Mouse (Mus musculus): ENCODE measurements around the gene Olfr154.
"Not testable (repeated sequence)": the region's sequence is repeated elsewhere in the genome, so short reads cannot be mapped to it uniquely, and the experiment has no call there.

The Olfr154 gene

DNA sequence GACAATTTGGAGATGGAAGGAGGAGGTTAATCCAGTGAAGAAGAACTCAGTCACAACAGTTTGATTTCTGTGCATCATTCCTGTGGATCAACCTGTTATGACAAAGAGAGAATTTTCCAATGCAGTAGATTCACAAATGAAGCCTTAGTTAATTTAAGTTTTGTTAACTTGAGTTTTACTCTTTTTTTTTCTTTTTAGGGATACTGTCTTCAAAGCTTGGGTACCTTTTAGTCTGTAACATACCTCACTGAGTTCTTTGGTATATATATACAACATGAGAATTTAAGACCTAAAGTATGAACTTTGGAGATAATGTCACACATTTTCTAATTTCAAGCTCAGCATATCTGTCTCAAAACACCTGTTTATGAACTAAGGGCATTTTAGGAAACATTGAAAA lies at the start of gene Olfr154:
Gene Olfr154 (minus strand): TSS at position 101 of the 400 bp plus-strand sequence.
- DNase-seq (ENCODE audit: low spot score in 2 of 2): not testable (repeated sequence)

DNA sequence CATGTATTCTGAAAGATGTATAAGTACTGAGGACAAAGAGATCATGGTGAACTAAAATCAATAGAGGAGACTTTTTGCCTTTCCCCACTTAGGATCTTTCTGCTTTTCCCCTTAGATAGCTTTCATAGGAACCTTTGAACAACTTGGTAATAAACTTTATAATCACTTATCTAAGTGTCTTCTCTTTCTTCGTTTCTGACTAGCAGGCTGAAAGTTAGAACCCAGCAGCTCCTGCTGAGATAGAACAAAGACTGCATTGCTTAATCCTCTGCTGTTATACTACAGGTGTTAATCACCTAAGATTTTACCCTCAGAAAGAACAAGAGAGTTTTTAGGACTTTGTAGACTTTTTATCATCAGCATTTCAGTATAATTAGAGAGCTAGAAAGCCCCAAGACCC lies 46.9 kb upstream of the Olfr154 start:
- no peak for DNase-seq (ENCODE audit: low spot score in 2 of 2)

DNA sequence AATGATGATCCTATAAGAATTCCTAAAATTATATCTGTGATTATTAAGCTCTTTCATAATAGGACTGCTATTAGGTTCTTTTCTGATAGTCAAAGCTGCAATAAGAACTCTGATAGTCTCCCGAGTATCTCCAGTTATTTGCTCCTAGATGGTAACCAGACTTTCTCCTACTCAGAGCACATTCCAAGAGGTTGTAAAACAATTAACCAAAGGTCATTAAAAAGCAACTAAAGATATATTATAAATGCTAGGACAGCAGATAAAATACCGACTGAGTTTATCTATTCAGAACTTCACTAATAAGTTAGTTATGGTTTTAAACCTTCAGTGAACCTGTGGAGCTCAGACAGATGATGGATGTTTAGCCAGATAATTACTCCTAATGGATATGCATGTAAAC lies 46.4 kb upstream of the Olfr154 start:
- not testable (repeated sequence) for DNase-seq (ENCODE audit: low spot score in 2 of 2)

DNA sequence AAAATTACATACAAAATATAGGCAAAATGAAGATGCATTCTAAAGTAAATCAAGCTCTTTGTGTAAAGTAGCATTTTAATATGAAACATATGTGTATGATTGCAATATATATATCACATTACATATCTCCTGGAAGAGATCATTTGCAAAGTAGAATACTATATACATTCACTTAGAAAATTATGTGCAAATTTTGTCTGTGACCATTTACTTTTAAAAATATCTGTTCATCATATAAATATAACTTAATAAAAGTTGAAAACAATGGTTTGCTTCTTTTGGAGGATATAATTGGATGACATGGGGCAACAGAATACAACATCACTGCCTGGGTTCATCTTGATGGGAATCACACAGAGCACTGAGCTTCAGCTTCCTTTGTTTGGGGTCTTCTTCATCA lies 24.9 kb upstream of the Olfr154 start, which contains the start of gene Olfr1008:
Gene Olfr1008 (plus strand): TSS at position 301 of the 400 bp plus-strand sequence.
- DNase-seq (ENCODE audit: low spot score in 2 of 2): no peak

DNA sequence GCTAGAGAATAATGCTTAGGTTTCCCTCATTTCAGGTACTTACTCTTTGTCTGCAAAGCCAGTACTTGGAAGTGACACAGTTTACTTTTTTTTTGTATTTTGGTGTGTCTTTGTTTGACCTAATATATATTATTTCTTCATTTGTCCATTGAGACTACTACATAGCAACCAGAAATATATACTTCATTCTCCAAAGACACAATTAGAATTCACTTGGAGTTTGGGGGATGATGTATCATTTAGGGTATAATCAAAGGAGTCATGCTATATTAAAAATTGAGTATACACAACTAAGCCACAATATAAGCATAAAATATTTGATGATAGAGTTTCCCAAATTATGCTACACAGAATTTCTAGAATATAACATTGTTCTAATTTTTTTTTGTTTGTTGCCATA lies 14.4 kb upstream of the Olfr154 start, which contains the start of gene Olfr1006:
Gene Olfr1006 (minus strand): TSS at position 101 of the 400 bp plus-strand sequence.
- no peak for DNase-seq (ENCODE audit: low spot score in 2 of 2)

DNA sequence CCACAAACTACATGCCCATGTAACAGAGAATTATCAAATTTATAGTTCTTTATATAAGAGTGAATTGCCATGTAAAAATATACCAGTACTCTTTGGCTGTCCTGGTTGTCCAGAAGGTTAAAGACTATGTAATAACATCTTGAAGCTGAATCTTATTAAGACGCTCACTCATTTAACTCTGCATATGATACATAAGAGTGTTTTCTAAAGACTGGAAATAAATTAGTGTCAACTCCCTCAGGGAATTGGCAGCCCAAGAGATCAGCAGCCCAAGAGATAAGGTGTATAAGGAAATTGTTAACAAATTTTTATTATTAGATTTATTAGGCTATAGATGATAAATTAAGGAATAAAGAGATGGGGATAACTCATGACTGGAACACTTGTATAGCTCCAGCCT lies 13.7 kb downstream of the Olfr154 start, which contains the start of gene Olfr1002:
Gene Olfr1002 (minus strand): TSS at position 101 of the 400 bp plus-strand sequence.
- no peak for DNase-seq (ENCODE audit: low spot score in 2 of 2)
